Mouse (Mus musculus): ENCODE results near the gene Susd1. TPM values are rescaled to one million over a fixed set of nuclear protein-coding genes. Genes with fewer than 3 reads are reported as not detected.

Gene Susd1
- total and polyA plus RNA-seq, 3 experiments, result 49.0 to 180 (median 67.6) TPM

DNA sequence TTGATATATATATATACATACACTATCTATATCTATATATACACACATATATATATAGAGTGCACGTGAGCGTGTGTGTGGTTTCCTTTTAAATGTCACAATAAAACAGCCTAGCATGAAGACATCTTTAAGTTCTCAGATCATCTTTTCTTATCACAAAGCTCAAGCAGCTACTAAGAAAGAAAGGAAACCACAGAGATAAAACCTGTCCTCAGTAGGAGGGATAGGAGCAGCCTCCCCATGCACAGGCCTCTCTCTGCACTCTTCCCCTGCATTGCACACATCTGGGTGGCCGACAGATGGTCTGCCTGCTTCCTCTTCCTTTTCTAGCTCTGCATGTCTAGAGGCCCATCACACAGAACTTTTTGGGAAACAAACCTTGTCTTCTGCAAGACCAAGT is 162.9 kb downstream of the Susd1 start:
- Histone ChIP-seq H3K27me3 (ENCODE audit: control insufficient read depth in 1 of 2, insufficient read depth in 2 of 2, low read length in 2 of 2) (no peaks in the 10 kb centered on the region), H3K4me1 (ENCODE audit: control insufficient read depth in 1 of 2, insufficient read depth in 2 of 2, low read length in 2 of 2) (peaks cover 36 to 41% of the 10 kb centered on the region in 2 experiments), H3K36me3 (ENCODE audit: control insufficient read depth in 1 of 2, insufficient read depth in 2 of 2, low read length in 2 of 2) (peaks cover 0 to 45% of the 10 kb centered on the region in 2 experiments; a peak in 2 of 4 replicates), H3K4me3 (ENCODE audit: control insufficient read depth in 1 of 2, insufficient read depth in 1 of 2, low read depth in 2 of 2, low read length in 2 of 2) (peak overlapping the region in 1 of 2 experiments; percentile 8; a peak in 1 of 4 replicates), H3K9me3 (replicated peaks; ENCODE audit: insufficient read depth, low read length) (no peaks in the 10 kb centered on the region), H3K9ac (ENCODE audit: control insufficient read depth, low read depth, low read length, poor library complexity, severe bottlenecking) (peak overlapping the region; percentile 42), H3K79me2 (ENCODE audit: control insufficient read depth, insufficient read depth, low read length, poor library complexity) (no peaks in the 10 kb centered on the region), H3K27ac (ENCODE audit: control insufficient read depth, low read depth, low read length) (peak overlapping the region; percentile 92)
- DNase-seq (ENCODE audit: low read depth, low spot score), result peak; percentile 94
- TF ChIP-seq TBP (IDR thresholded peaks at IDR 0.05; ENCODE audit: low read depth, low read length), result no peak
- peak; percentile 94 for TF ChIP-seq MXI1 (IDR thresholded peaks at IDR 0.05; ENCODE audit: low read depth, low read length)
- peak; percentile 75 for TF ChIP-seq MAX (IDR thresholded peaks at IDR 0.05; ENCODE audit: low read length)
- TF ChIP-seq TAL1 (IDR thresholded peaks at IDR 0.05; ENCODE audit: low read length), result peak; percentile 94
- TF ChIP-seq SIN3A (IDR thresholded peaks at IDR 0.05; ENCODE audit: low read length), result peak; percentile 98
- peak; percentile 97 to 98 for TF ChIP-seq EP300 (IDR thresholded peaks at IDR 0.05; ENCODE audit: low read depth in 1 of 2, low read length in 2 of 2)
- TF ChIP-seq USF1 (IDR thresholded peaks at IDR 0.05; ENCODE audit: low read depth, low read length), result peak; percentile 80
- peak; percentile 97 for TF ChIP-seq RCOR1 (IDR thresholded peaks at IDR 0.05; ENCODE audit: low read depth, low read length)
- 0 out of 2 replicates have a peak, but pooled peaks have one; percentile 20 for TF ChIP-seq CHD1 (IDR thresholded peaks at IDR 0.05; ENCODE audit: low read depth, low read length)
- peak; percentile 94 for TF ChIP-seq MYC (IDR thresholded peaks at IDR 0.05; ENCODE audit: low read depth, low read length)
- TF ChIP-seq UBTF (IDR thresholded peaks at IDR 0.05; ENCODE audit: borderline replicate concordance, insufficient read depth, low read depth, low read length), result no peak
- peak; percentile 39 for TF ChIP-seq HCFC1 (IDR thresholded peaks at IDR 0.05; ENCODE audit: low read depth, low read length)
- no peak for TF ChIP-seq MAZ (IDR thresholded peaks at IDR 0.05; ENCODE audit: low read depth, low read length)
- peak; percentile 95 for TF ChIP-seq MEF2A (IDR thresholded peaks at IDR 0.05; ENCODE audit: extremely low read depth, insufficient replicate concordance, low read depth, low read length, poor library complexity, severe bottlenecking)
- no peak; the same call in 1 of the 2 replicates for TF ChIP-seq RAD21 (IDR thresholded peaks at IDR 0.05; ENCODE audit: low read depth, low read length)
- TF ChIP-seq KAT2A (conservative IDR thresholded peaks at IDR 0.05; ENCODE audit: low read depth, low read length), result 0 out of 2 replicates have a peak, but pooled peaks have one; percentile 12
- TF ChIP-seq ELF1 (IDR thresholded peaks at IDR 0.05; ENCODE audit: low read depth, low read length), result peak; percentile 74; the same call in 1 of the 2 replicates
- no peak for TF ChIP-seq ZKSCAN1 (IDR thresholded peaks at IDR 0.05; ENCODE audit: low read depth, low read length)
- peak; percentile 99 for TF ChIP-seq GATA1 (IDR thresholded peaks at IDR 0.05; ENCODE audit: low read depth, low read length)
- TF ChIP-seq ZC3H11A (IDR thresholded peaks at IDR 0.05; ENCODE audit: low read depth, low read length), result no peak
- no peak for TF ChIP-seq USF2 (IDR thresholded peaks at IDR 0.05; ENCODE audit: borderline replicate concordance in 1 of 2, insufficient read depth in 1 of 2, low read depth in 1 of 2, low read length in 2 of 2)
- peak; percentile 62 for TF ChIP-seq MYB (IDR thresholded peaks at IDR 0.05; ENCODE audit: low read depth, low read length)
- TF ChIP-seq CTCF (IDR thresholded peaks at IDR 0.05 in 2 of 3, conservative IDR thresholded peaks at IDR 0.05 in 1 of 3; ENCODE audit: control insufficient read depth in 1 of 3, insufficient read depth in 1 of 3, low read depth in 2 of 3, low read length in 3 of 3, poor library complexity in 1 of 3, severe bottlenecking in 1 of 3), result no peak
- TF ChIP-seq NELFE (IDR thresholded peaks at IDR 0.05; ENCODE audit: low read depth, low read length), result no peak
- TF ChIP-seq TCF12 (IDR thresholded peaks at IDR 0.05; ENCODE audit: low read depth, low read length), result peak; percentile 97
- TF ChIP-seq GABPA (IDR thresholded peaks at IDR 0.05; ENCODE audit: low read depth, low read length), result no peak
- peak; percentile 99 for TF ChIP-seq ETS1 (IDR thresholded peaks at IDR 0.05; ENCODE audit: low read depth, low read length)
- no peak for TF ChIP-seq CHD2 (IDR thresholded peaks at IDR 0.05; ENCODE audit: low read length)
- no peak for TF ChIP-seq POLR2AphosphoS5 (IDR thresholded peaks at IDR 0.05; ENCODE audit: borderline replicate concordance, low read depth, low read length)
- peak; percentile 100 for TF ChIP-seq BHLHE40 (IDR thresholded peaks at IDR 0.05; ENCODE audit: borderline replicate concordance, low read depth, low read length)
- TF ChIP-seq ZNF384 (IDR thresholded peaks at IDR 0.05; ENCODE audit: low read depth, low read length), result peak; percentile 51; the same call in 1 of the 2 replicates
- TF ChIP-seq MAFK (IDR thresholded peaks at IDR 0.05; ENCODE audit: borderline replicate concordance, low read depth, low read length), result peak; percentile 86
- TF ChIP-seq SMC3 (IDR thresholded peaks at IDR 0.05; ENCODE audit: low read depth, low read length), result no peak; the same call in 1 of the 2 replicates
- TF ChIP-seq JUND (IDR thresholded peaks at IDR 0.05; ENCODE audit: low read depth, low read length), result 0 out of 2 replicates have a peak, but pooled peaks have one; percentile 68
- TF ChIP-seq POLR2AphosphoS2 (IDR thresholded peaks at IDR 0.05; ENCODE audit: low read length), result no peak
- TF ChIP-seq E2F4 (IDR thresholded peaks at IDR 0.05; ENCODE audit: borderline replicate concordance, low read depth, low read length), result no peak
- TF ChIP-seq ZMIZ1 (IDR thresholded peaks at IDR 0.05; ENCODE audit: low read depth, low read length), result no peak

Measured in MEL (cell line).